9 mouse cellular contexts compared by ENCODE assay signal in genomic region chr15:99129956-99130910, GRCm38 (mm10). TPM values are rescaled to one million over a fixed set of nuclear protein-coding genes. Genes with fewer than 3 reads are reported as not detected.
DNase-seq lines count a peak whose midpoint lies in the region; ATAC-seq and TF ChIP-seq lines count a peak whose summit lies in the region.
"Had no signal": no experiment of that assay in that cellular context is flagged by ENCODE, and none has a peak within 500 bp of the region (broad histone marks: within the 10 kb centered on the region; RNA-seq: fewer than 3 reads in every experiment).

No protein-coding gene starts in this region.

- H3K9ac ChIP-seq in intestine, embryonic 14.5 days (ENCODE audit: low read length): 0 out of 2 replicates have a peak overlapping the region, but pooled peaks have one; percentile 10
- no peak overlapping the region for H3K9ac ChIP-seq in intestine, postnatal 0 days (ENCODE audit: low read depth, low read length)
- H3K9ac ChIP-seq in embryonic facial prominence, embryonic 15.5 days: no peak overlapping the region
- H3K9ac ChIP-seq in intestine, embryonic 16.5 days (ENCODE audit: low read depth, low read length): no peak overlapping the region
- H3K9ac ChIP-seq: liver, embryonic 14.5 days had no signal

- 59% methylated on average over 22 of the region's 22 CpGs for WGBS in intestine, embryonic 14.5 days
- 64% methylated on average over 22 of the region's 22 CpGs for WGBS in intestine, postnatal 0 days
- 43% methylated on average over 22 of the region's 22 CpGs for WGBS in embryonic facial prominence, embryonic 15.5 days
- WGBS in intestine, embryonic 16.5 days: 59% methylated on average over 22 of the region's 22 CpGs

- no peak overlapping the region for H3K4me3 ChIP-seq in intestine, embryonic 14.5 days (ENCODE audit: low read depth, low read length)
- no peak overlapping the region for H3K4me3 ChIP-seq in intestine, postnatal 0 days (ENCODE audit: low read depth, low read length)
- no peak overlapping the region for H3K4me3 ChIP-seq in embryonic facial prominence, embryonic 15.5 days (replicated peaks)
- H3K4me3 ChIP-seq in myocyte: no peak overlapping the region
- H3K4me3 ChIP-seq in intestine, embryonic 16.5 days (ENCODE audit: low read length): no peak overlapping the region

- no peak for ATAC-seq in intestine, embryonic 14.5 days (replicated peaks; ENCODE audit: low FRiP score, low TSS enrichment, low read depth)
- ATAC-seq in intestine, postnatal 0 days: no peak
- 0 out of 2 replicates have a peak, but pooled peaks have one; percentile 6 for ATAC-seq in embryonic facial prominence, embryonic 15.5 days (ENCODE audit: insufficient number of reproducible peaks, low FRiP score, low TSS enrichment, low read depth)
- no peak for ATAC-seq in intestine, embryonic 16.5 days

- H3K79me2 ChIP-seq in myocyte (ENCODE audit: control insufficient read depth, insufficient read depth): peaks cover 64% of the 10 kb centered on the region

- H3K27me3 ChIP-seq in intestine, embryonic 14.5 days (replicated peaks; ENCODE audit: control insufficient read depth, insufficient read depth, low read length): no peaks in the 10 kb centered on the region
- H3K27me3 ChIP-seq in intestine, postnatal 0 days (replicated peaks; ENCODE audit: control insufficient read depth, insufficient read depth, low read length): no peaks in the 10 kb centered on the region
- H3K27me3 ChIP-seq in embryonic facial prominence, embryonic 15.5 days: no peaks in the 10 kb centered on the region
- H3K27me3 ChIP-seq in myocyte (ENCODE audit: control insufficient read depth, insufficient read depth, insufficient read length): no peaks in the 10 kb centered on the region
- no peaks in the 10 kb centered on the region for H3K27me3 ChIP-seq in intestine, embryonic 16.5 days (replicated peaks; ENCODE audit: control insufficient read depth, insufficient read depth, low read length)

- H3K4me1 ChIP-seq in intestine, embryonic 14.5 days (replicated peaks; ENCODE audit: control insufficient read depth, insufficient read depth, low read length): peaks cover 24% of the 10 kb centered on the region
- H3K4me1 ChIP-seq in intestine, postnatal 0 days (replicated peaks; ENCODE audit: control insufficient read depth, insufficient read depth, low read length): no peaks in the 10 kb centered on the region
- peaks cover 28% of the 10 kb centered on the region for H3K4me1 ChIP-seq in embryonic facial prominence, embryonic 15.5 days
- peaks cover 14% of the 10 kb centered on the region for H3K4me1 ChIP-seq in intestine, embryonic 16.5 days (ENCODE audit: control insufficient read depth, insufficient read depth, low read length)

- peaks cover 8% of the 10 kb centered on the region; the same call in 1 of the 2 replicates for H3K36me3 ChIP-seq in intestine, embryonic 14.5 days (ENCODE audit: control insufficient read depth, insufficient read depth, low read length)
- 0 out of 2 replicates have a peak, but pooled peaks cover 4% of the 10 kb centered on the region for H3K36me3 ChIP-seq in intestine, postnatal 0 days (ENCODE audit: control insufficient read depth, insufficient read depth)
- H3K36me3 ChIP-seq in embryonic facial prominence, embryonic 15.5 days: no peaks in the 10 kb centered on the region
- H3K36me3 ChIP-seq in myocyte (ENCODE audit: control insufficient read depth, insufficient read depth): peaks cover 8% of the 10 kb centered on the region
- H3K36me3 ChIP-seq in intestine, embryonic 16.5 days (ENCODE audit: control insufficient read depth, insufficient read depth, low read length): no peaks in the 10 kb centered on the region

- TF ChIP-seq POLR2A in myocyte (IDR thresholded peaks at IDR 0.05; ENCODE audit: insufficient read length, low read depth): no peak

- DNase-seq in intestine, embryonic 14.5 days (ENCODE audit: low spot score): peak; percentile 67
- peak; percentile 9 for DNase-seq in T-cell, adult 2 months (ENCODE audit: low spot score)
- DNase-seq in frontal cortex, postnatal 14 days (ENCODE audit: low spot score in 2 of 2): no peak
- DNase-seq: kidney, adult 2 months had no signal

- H3K27ac ChIP-seq in intestine, embryonic 14.5 days (ENCODE audit: low read depth): 0 out of 2 replicates have a peak overlapping the region, but pooled peaks have one; percentile 22
- H3K27ac ChIP-seq in intestine, postnatal 0 days (ENCODE audit: low read depth, low read length): no peak overlapping the region
- peak overlapping the region; percentile 52 for H3K27ac ChIP-seq in embryonic facial prominence, embryonic 15.5 days (replicated peaks)
- H3K27ac ChIP-seq in intestine, embryonic 16.5 days (ENCODE audit: low read length): no peak overlapping the region
- H3K27ac ChIP-seq: liver, embryonic 14.5 days had no signal

- no peak for TF ChIP-seq CTCF in intestine, postnatal 0 days (IDR thresholded peaks at IDR 0.05; ENCODE audit: low read depth)

- no peaks in the 10 kb centered on the region for H3K9me3 ChIP-seq in intestine, embryonic 14.5 days (ENCODE audit: control insufficient read depth, low read length)
- H3K9me3 ChIP-seq in intestine, postnatal 0 days (ENCODE audit: control insufficient read depth): no peaks in the 10 kb centered on the region
- no peaks in the 10 kb centered on the region for H3K9me3 ChIP-seq in embryonic facial prominence, embryonic 15.5 days (replicated peaks)
- H3K9me3 ChIP-seq in intestine, embryonic 16.5 days (ENCODE audit: control insufficient read depth, low read length): no peaks in the 10 kb centered on the region

- no peak overlapping the region for H3ac ChIP-seq in myocyte (ENCODE audit: control insufficient read depth, insufficient read length)

- H3K4me2 ChIP-seq in intestine, embryonic 14.5 days (ENCODE audit: low read length): no peak overlapping the region
- H3K4me2 ChIP-seq in intestine, postnatal 0 days (replicated peaks; ENCODE audit: low read depth): no peak overlapping the region
- H3K4me2 ChIP-seq in embryonic facial prominence, embryonic 15.5 days (replicated peaks): no peak overlapping the region
- peak overlapping the region; percentile 52 for H3K4me2 ChIP-seq in myocyte (ENCODE audit: low read depth)
- no peak overlapping the region for H3K4me2 ChIP-seq in intestine, embryonic 16.5 days (ENCODE audit: low read depth, low read length)

TF ChIP-seq in myocyte, 11 proteins besides CTCF, POLR2A, EP300 and RAD21:
- peak in 2 of 3 experiments; percentile 53 to 78 for TF ChIP-seq MYOG (IDR thresholded peaks at IDR 0.05; ENCODE audit: control insufficient read depth in 1 of 3, insufficient read depth in 1 of 3, insufficient read length in 2 of 3, low read depth in 2 of 3)
- no peak for TF ChIP-seq REST (IDR thresholded peaks at IDR 0.05; ENCODE audit: insufficient read depth, insufficient read length)
- peak; percentile 60 to 74 (median 69) for TF ChIP-seq MYOD1 (IDR thresholded peaks at IDR 0.05; ENCODE audit: control insufficient read depth in 1 of 3, insufficient read length in 2 of 3, low read depth in 2 of 3)

RNA-seq across cellular contexts. Expression of gene Spats2, which starts 4.5 kb away (rescaled TPM):
- polyA plus RNA-seq in intestine, embryonic 14.5 days (2014; fragmentation: Nextera tagmentation; extraction: Ambion mirVana): 38.4 and 41.4 TPM in 2 replicates
- polyA plus RNA-seq in intestine, postnatal 0 days (2015; fragmentation: Nextera tagmentation; extraction: Ambion mirVana): 14.3 and 16.0 TPM in 2 replicates
- 36.7 and 37.0 TPM in 2 replicates for polyA plus RNA-seq in embryonic facial prominence, embryonic 15.5 days (2015; fragmentation: Nextera tagmentation; extraction: Ambion mirVana)
- polyA plus RNA-seq in myocyte (2012; fragmentation: generic; extraction: Trizol): 39.1 TPM
- polyA plus RNA-seq in intestine, embryonic 16.5 days (2015; fragmentation: Nextera tagmentation; extraction: Ambion mirVana): 18.1 and 20.9 TPM in 2 replicates

RNA-seq across cellular contexts. Expression of gene Dnajc22, which starts 37.3 kb away (rescaled TPM):
- polyA plus RNA-seq in intestine, embryonic 14.5 days (2014; fragmentation: Nextera tagmentation; extraction: Ambion mirVana): 16.3 and 20.2 TPM in 2 replicates
- 52.9 and 55.7 TPM in 2 replicates for polyA plus RNA-seq in intestine, postnatal 0 days (2015; fragmentation: Nextera tagmentation; extraction: Ambion mirVana)
- polyA plus RNA-seq in embryonic facial prominence, embryonic 15.5 days (2015; fragmentation: Nextera tagmentation; extraction: Ambion mirVana): 0.28 and 0.64 TPM in 2 replicates
- polyA plus RNA-seq in myocyte (2012; fragmentation: generic; extraction: Trizol): 0.78 TPM
- polyA plus RNA-seq in intestine, embryonic 16.5 days (2015; fragmentation: Nextera tagmentation; extraction: Ambion mirVana): 45.0 and 45.4 TPM in 2 replicates

RNA-seq across cellular contexts. Expression of gene C1ql4, which starts 42.6 kb away (rescaled TPM):
- polyA plus RNA-seq in intestine, embryonic 14.5 days (2014; fragmentation: Nextera tagmentation; extraction: Ambion mirVana): 0.16 TPM in 1 of 2 replicates, not detected in the other
- 0.10 and 0.17 TPM in 2 replicates for polyA plus RNA-seq in intestine, postnatal 0 days (2015; fragmentation: Nextera tagmentation; extraction: Ambion mirVana)
- polyA plus RNA-seq in embryonic facial prominence, embryonic 15.5 days (2015; fragmentation: Nextera tagmentation; extraction: Ambion mirVana): 0.17 TPM in 1 of 2 replicates, not detected in the other
- 0.10 TPM for polyA plus RNA-seq in myocyte (2012; fragmentation: generic; extraction: Trizol)
- polyA plus RNA-seq in intestine, embryonic 16.5 days (2015; fragmentation: Nextera tagmentation; extraction: Ambion mirVana): 0.09 and 0.17 TPM in 2 replicates
- polyA plus RNA-seq: liver, embryonic 14.5 days had no signal

RNA-seq across cellular contexts. Expression of gene Troap, which starts 55.9 kb away (rescaled TPM):
- 25.4 and 27.7 TPM in 2 replicates for polyA plus RNA-seq in intestine, embryonic 14.5 days (2014; fragmentation: Nextera tagmentation; extraction: Ambion mirVana)
- 4.8 TPM in 2 replicates for polyA plus RNA-seq in intestine, postnatal 0 days (2015; fragmentation: Nextera tagmentation; extraction: Ambion mirVana)
- 27.1 TPM in 2 replicates for polyA plus RNA-seq in embryonic facial prominence, embryonic 15.5 days (2015; fragmentation: Nextera tagmentation; extraction: Ambion mirVana)
- polyA plus RNA-seq in myocyte (2012; fragmentation: generic; extraction: Trizol): 18.6 TPM
- polyA plus RNA-seq in intestine, embryonic 16.5 days (2015; fragmentation: Nextera tagmentation; extraction: Ambion mirVana): 20.2 and 25.4 TPM in 2 replicates

Comparison
In these comparisons a context has a peak if more than half of its experiments do, and no peak if none do; other contexts are left out.
1. H3K27ac ChIP-seq: peak in intestine, embryonic 14.5 days (single experiment) and embryonic facial prominence, embryonic 15.5 days (single experiment); none in intestine, postnatal 0 days (single experiment) and intestine, embryonic 16.5 days (single experiment).
2. DNase-seq: peak in intestine, embryonic 14.5 days (single experiment) and T-cell, adult 2 months (single experiment); none in frontal cortex, postnatal 14 days (0 of 2).